Mouse (Mus musculus) intestine, embryonic 15.5 days (tissue): ENCODE results near the gene Mmp10. TPM values are rescaled to one million over a fixed set of nuclear protein-coding genes. Genes with fewer than 3 reads are reported as not detected.

Experiments
- ATAC-seq: fragments of 200-750 bp; cut with Nextera tagmentation; 2 replicates; pipeline ENCODE4 v1.8.0; 2017; ENCODE audit warnings: moderate TSS enrichment, moderate library complexity
- H3K27ac ChIP-seq: fragments of 300-500 bp; sonication (generic); 2 replicates; pipeline ENCODE4 v1.5.1; 2015; ENCODE audit warnings: mild to moderate bottlenecking, inconsistent platforms
- H3K27me3 ChIP-seq: fragments of 300-500 bp; sonication (generic); replicated peaks from 2 replicates; pipeline ENCODE4 v1.6.1; 2015; ENCODE audit warnings: inconsistent platforms
- H3K36me3 ChIP-seq: fragments of 300-500 bp; sonication (generic); 2 replicates; pipeline ENCODE4 v1.6.1; 2015; ENCODE audit warnings: inconsistent platforms
- H3K4me1 ChIP-seq: fragments of 300-500 bp; sonication (generic); replicated peaks from 2 replicates; pipeline ENCODE4 v1.6.1; 2015; ENCODE audit warnings: inconsistent platforms
- H3K4me2 ChIP-seq: fragments of 300-500 bp; sonication (generic); replicated peaks from 2 replicates; pipeline ENCODE4 v1.6.1; 2015; ENCODE audit warnings: mild to moderate bottlenecking, inconsistent platforms
- H3K4me3 ChIP-seq: fragments of 300-500 bp; sonication (generic); replicated peaks from 2 replicates; pipeline ENCODE4 v1.5.1; 2015; ENCODE audit warnings: inconsistent platforms
- H3K9ac ChIP-seq: fragments of 300-500 bp; sonication (generic); 2 replicates; pipeline ENCODE4 v1.6.1; 2015; ENCODE audit warnings: inconsistent platforms
- H3K9me3 ChIP-seq: fragments of 300-500 bp; sonication (generic); 2 replicates; pipeline ENCODE4 v1.6.1; 2016; ENCODE audit warnings: inconsistent platforms
- WGBS: fragments of 180-500 bp; shearing (Covaris S2); methylation state at CpG from one replicate; pipeline ENCODE4 v1.1.7; 2015; 5-methylcytosine and 5-hydroxymethylcytosine counted together
- polyA plus RNA-seq: library from polyadenylated mRNA; unstranded; fragments of >200 nt; fragmentation: Nextera tagmentation; extraction: Ambion mirVana; gene quantifications from 2 replicates; pipeline ENCODE4 v1.2.1, GENCODE M21; 2015

Mmp10 gene
- polyA plus RNA-seq, 1 experiment from 2014 or later = 0.21 TPM

- H3K36me3 ChIP-seq = no peaks in the 10 kb centered on the region
- H3K9ac ChIP-seq = no peak overlapping the region
- H3K27ac ChIP-seq = 0 out of 2 replicates have a peak overlapping the region, but pooled peaks have one; percentile 36
- no peaks in the 10 kb centered on the region for H3K27me3 ChIP-seq
- H3K4me3 ChIP-seq = no peak overlapping the region
- no peak overlapping the region for H3K4me2 ChIP-seq
- 0 out of 2 replicates have a peak, but pooled peaks cover 5% of the 10 kb centered on the region for H3K4me1 ChIP-seq
- ATAC-seq = no peak
- 89% methylated on average over 7 of the region's 7 CpGs for WGBS
- no peaks in the 10 kb centered on the region for H3K9me3 ChIP-seq
Observed at GRCm38 (mm10) chr9:7545920-7546319, 43.8 kb downstream of the Mmp10 start.

- no peaks in the 10 kb centered on the region for H3K4me1 ChIP-seq
- H3K9ac ChIP-seq = no peak overlapping the region
- no peak for ATAC-seq
Observed at GRCm38 (mm10) chr9:7551943-7552342, 49.8 kb downstream of the Mmp10 start.

GRCm38 (mm10) chr9:7553536-7553935 lies 51.4 kb downstream of the Mmp10 start:
- no peak overlapping the region for H3K4me3 ChIP-seq
- no peaks in the 10 kb centered on the region for H3K36me3 ChIP-seq
- 79% methylated on average over 3 of the region's 3 CpGs for WGBS
- H3K27ac ChIP-seq = no peak overlapping the region
- no peaks in the 10 kb centered on the region for H3K9me3 ChIP-seq
- H3K27me3 ChIP-seq = no peaks in the 10 kb centered on the region
- H3K4me2 ChIP-seq = no peak overlapping the region
- 0 out of 2 replicates have a peak, but pooled peaks cover 3% of the 10 kb centered on the region for H3K4me1 ChIP-seq
- H3K9ac ChIP-seq = no peak overlapping the region
- no peak for ATAC-seq

More at GRCm38 (mm10) chr9:7551943-7552342, 49.8 kb downstream of the Mmp10 start:
- Histone ChIP-seq H3K9me3 (no peaks in the 10 kb centered on the region), H3K36me3 (no peaks in the 10 kb centered on the region), H3K4me2 (no peak overlapping the region), H3K27ac (no peak overlapping the region), H3K4me3 (no peak overlapping the region), H3K27me3 (no peaks in the 10 kb centered on the region)

GRCm38 (mm10) chr9:7554382-7554781 lies 52.2 kb downstream of the Mmp10 start:
- Histone ChIP-seq H3K27ac (no peak overlapping the region), H3K4me3 (no peak overlapping the region), H3K27me3 (no peaks in the 10 kb centered on the region), H3K9me3 (no peaks in the 10 kb centered on the region), H3K4me1 (0 out of 2 replicates have a peak, but pooled peaks cover 3% of the 10 kb centered on the region), H3K4me2 (no peak overlapping the region), H3K36me3 (no peaks in the 10 kb centered on the region), H3K9ac (no peak overlapping the region)
- no peak for ATAC-seq
- 39% methylated on average over 3 of the region's 3 CpGs for WGBS

- 64% methylated on average over 8 of the region's 8 CpGs for WGBS
- no peak within 1 kb of the TSS for H3K4me3 ChIP-seq
- H3K4me1 ChIP-seq = 0 out of 2 replicates have a peak, but pooled peaks cover 3% of the 10 kb centered on the region
- H3K27ac ChIP-seq = no peak within 1 kb of the TSS
- H3K9me3 ChIP-seq = no peaks in the 10 kb centered on the region
- ATAC-seq = no peak
- no peaks in the 10 kb centered on the region for H3K27me3 ChIP-seq
- H3K36me3 ChIP-seq = no peaks in the 10 kb centered on the region
- no peak within 1 kb of the TSS for H3K9ac ChIP-seq
- no peak within 1 kb of the TSS for H3K4me2 ChIP-seq
Observed at GRCm38 (mm10) chr9:7558221-7559017, 56.3 kb downstream of the Mmp10 start, which contains the start of gene Mmp8. TSS of gene Mmp8 (plus strand) at chr9:7558456.

Other genes with a start within 250 kb of the Mmp10 start
- gene Mmp13, start 229.8 kb upstream of the Mmp10 start, polyA plus RNA-seq = 0.83 and 0.86 TPM in 2 replicates
- not detected in 2 replicates for gene Mmp12, start 158.0 kb upstream of the Mmp10 start, polyA plus RNA-seq
- not detected in 2 replicates for gene Mmp1b, start 114.3 kb upstream of the Mmp10 start, polyA plus RNA-seq
- gene Mmp3, start 56.5 kb upstream of the Mmp10 start, polyA plus RNA-seq = not detected in 2 replicates
- 0.67 and 0.94 TPM in 2 replicates for gene Mmp8, start 56.1 kb downstream of the Mmp10 start, polyA plus RNA-seq
- gene Mmp27, start 69.0 kb downstream of the Mmp10 start, polyA plus RNA-seq = not detected in 2 replicates
- 0.14 and 0.21 TPM in 2 replicates for gene Mmp20, start 125.9 kb downstream of the Mmp10 start, polyA plus RNA-seq
- gene Mmp7, start 189.7 kb downstream of the Mmp10 start, polyA plus RNA-seq = 0.58 and 0.88 TPM in 2 replicates